Mouse (Mus musculus) hindbrain, embryonic 16.5 days (tissue): ENCODE data around the gene Plcg1. TPM values are rescaled to one million over a fixed set of nuclear protein-coding genes. Genes with fewer than 3 reads are reported as not detected.

Experiments used
- ATAC-seq: fragments of 200-750 bp; cut with Nextera tagmentation; 2 replicates; pipeline ENCODE4 v1.8.0; 2017; ENCODE audit warnings: moderate TSS enrichment, moderate library complexity
- H3K27ac ChIP-seq: fragments of 300-500 bp; sonication (generic); 2 replicates; pipeline ENCODE4 v1.5.1; 2014; ENCODE audit warnings: low read depth, mild to moderate bottlenecking, control low read depth, low read length, moderate library complexity
- H3K27me3 ChIP-seq: fragments of 300-500 bp; sonication (generic); replicated peaks from 2 replicates; pipeline ENCODE4 v1.6.1; 2014; ENCODE audit warnings: low read length; ENCODE audit not compliant: control insufficient read depth, insufficient read depth
- H3K36me3 ChIP-seq: fragments of 300-500 bp; sonication (generic); 2 replicates; pipeline ENCODE4 v1.6.1; 2014; ENCODE audit warnings: mild to moderate bottlenecking, low read length, moderate library complexity, mixed read lengths; ENCODE audit not compliant: control insufficient read depth, insufficient read depth
- H3K4me1 ChIP-seq: fragments of 300-500 bp; sonication (generic); 2 replicates; pipeline ENCODE4 v1.6.1; 2014; ENCODE audit warnings: low read depth, low read length; ENCODE audit not compliant: control insufficient read depth, insufficient read depth
- H3K4me2 ChIP-seq: fragments of 300-500 bp; sonication (generic); 2 replicates; pipeline ENCODE4 v1.6.1; 2014; ENCODE audit warnings: mild to moderate bottlenecking, low read length, control low read depth, moderate library complexity
- H3K4me3 ChIP-seq: fragments of 300-500 bp; sonication (generic); 2 replicates; pipeline ENCODE4 v1.5.1; 2014; ENCODE audit warnings: mild to moderate bottlenecking, low read length, control low read depth, moderate library complexity
- H3K9ac ChIP-seq: fragments of 300-500 bp; sonication (generic); 2 replicates; pipeline ENCODE4 v1.6.1; 2014; ENCODE audit warnings: low read depth, mild to moderate bottlenecking, control low read depth, low read length, moderate library complexity
- H3K9me3 ChIP-seq: fragments of 300-500 bp; sonication (generic); 2 replicates; pipeline ENCODE4 v1.6.1; 2014; ENCODE audit warnings: mild to moderate bottlenecking, low read length, moderate library complexity; ENCODE audit not compliant: control insufficient read depth
- WGBS: fragments of 180-500 bp; shearing (Covaris S2); extraction: QIAGEN DNeasy Blood & Tissue Kit; methylation state at CpG from one replicate; pipeline ENCODE4 v1.1.7; 2014; 5-methylcytosine and 5-hydroxymethylcytosine counted together
- polyA plus RNA-seq: library from polyadenylated mRNA; unstranded; fragments of >200 nt; fragmentation: Nextera tagmentation; extraction: Ambion mirVana; gene quantifications from 2 replicates; pipeline ENCODE4 v1.2.1, GENCODE M21; 2015

Gene Plcg1
- polyA plus RNA-seq, 1 experiment from 2014 or later: 41.5 TPM

DNA sequence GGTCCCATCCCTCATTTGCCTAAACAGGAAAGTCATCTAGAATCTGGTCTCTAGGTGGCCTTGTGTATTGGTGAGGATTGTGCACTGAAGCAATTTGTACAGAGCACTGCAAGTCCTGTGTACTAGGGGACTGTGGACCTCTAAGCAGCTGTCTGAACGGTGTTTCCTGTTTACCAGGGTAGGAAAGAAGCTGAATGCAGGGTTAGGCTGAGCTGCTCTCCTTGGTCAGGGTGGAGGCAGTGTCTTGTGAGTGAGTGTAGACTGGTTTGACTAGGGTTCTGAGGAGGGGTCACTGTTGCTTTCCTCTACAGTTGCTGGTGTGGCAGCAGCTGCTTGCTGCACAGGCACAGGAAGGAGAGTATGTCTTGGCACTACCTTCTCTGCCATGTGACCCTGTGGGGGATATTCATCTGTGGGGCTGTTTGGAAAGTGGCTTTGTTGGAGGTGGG is 11.1 kb downstream of the Plcg1 start:
- Histone ChIP-seq H3K9me3 (no peaks in the 10 kb centered on the region), H3K9ac (no peak overlapping the region), H3K27me3 (no peaks in the 10 kb centered on the region), H3K36me3 (no peaks in the 10 kb centered on the region), H3K4me2 (no peak overlapping the region), H3K4me1 (peaks cover 36% of the 10 kb centered on the region), H3K27ac (no peak overlapping the region), H3K4me3 (no peak overlapping the region)
- no peak for ATAC-seq
- WGBS: 61% methylated on average over 1 of the region's 1 CpGs

DNA sequence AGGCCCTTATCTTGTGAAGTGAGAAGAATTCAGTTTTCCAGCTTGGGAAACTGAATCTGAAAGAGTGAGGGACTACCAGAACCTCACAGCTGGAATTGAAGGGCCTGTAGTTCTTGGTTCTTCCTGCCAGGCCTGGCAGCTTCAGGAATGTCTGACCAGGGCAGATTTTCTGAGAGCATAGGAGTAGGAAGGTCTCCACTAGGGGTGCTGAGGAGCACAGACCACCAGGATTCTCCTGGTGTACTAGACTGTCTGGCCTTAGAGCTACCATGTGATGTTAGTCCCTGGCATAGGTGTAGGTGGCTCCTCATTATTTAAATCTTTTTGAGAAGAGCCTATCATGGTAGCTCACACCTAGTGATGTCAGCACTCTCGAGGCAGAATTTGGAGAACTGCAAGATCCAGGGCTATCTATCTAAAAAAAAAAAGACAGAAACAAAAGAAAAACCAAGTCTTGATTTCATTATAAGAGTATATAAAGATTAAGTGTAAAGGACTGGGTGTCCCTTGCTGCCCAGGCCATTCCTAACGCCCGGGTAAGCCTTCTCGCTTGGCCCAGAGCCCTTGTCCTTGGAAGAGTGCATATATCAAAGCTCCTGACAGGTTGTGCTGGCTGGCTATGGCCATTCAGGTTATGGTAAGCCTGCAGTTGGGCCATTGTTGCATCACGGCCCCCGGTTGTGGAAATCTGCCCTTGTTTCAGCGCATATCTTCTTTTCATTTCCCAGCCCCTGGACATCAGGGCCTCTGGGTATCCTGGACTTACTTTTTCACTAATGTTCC is 13.1 kb downstream of the Plcg1 start:
- WGBS: 82% methylated on average over 7 of the region's 7 CpGs
- ATAC-seq: no peak
- Histone ChIP-seq H3K9ac (no peak overlapping the region), H3K9me3 (no peaks in the 10 kb centered on the region), H3K27ac (no peak overlapping the region), H3K4me2 (no peak overlapping the region), H3K27me3 (no peaks in the 10 kb centered on the region), H3K36me3 (peaks cover 11% of the 10 kb centered on the region), H3K4me1 (peaks cover 29% of the 10 kb centered on the region), H3K4me3 (no peak overlapping the region)

DNA sequence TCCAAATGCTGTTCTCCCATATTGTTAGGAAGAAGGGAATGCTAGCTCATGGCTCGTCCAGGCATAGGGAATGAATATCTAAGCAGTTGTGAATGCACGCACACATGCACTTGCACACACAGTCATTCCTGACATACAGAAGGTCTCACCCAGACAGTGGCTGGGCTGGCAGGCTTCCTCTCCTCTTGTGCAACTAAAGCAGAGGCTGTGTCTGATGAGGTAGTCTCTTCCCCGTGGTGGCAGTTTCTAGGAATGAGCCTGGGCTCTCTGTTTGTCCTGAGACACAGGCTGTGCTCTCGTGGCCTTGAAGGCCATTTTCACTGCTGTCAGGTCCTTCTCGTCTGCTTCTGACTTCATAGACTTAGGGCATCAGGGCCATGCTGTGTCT is 13.7 kb downstream of the Plcg1 start:
- Histone ChIP-seq H3K36me3 (peaks cover 15% of the 10 kb centered on the region), H3K4me1 (peaks cover 23% of the 10 kb centered on the region), H3K27me3 (no peaks in the 10 kb centered on the region), H3K4me3 (no peak overlapping the region), H3K27ac (no peak overlapping the region), H3K9ac (no peak overlapping the region), H3K4me2 (no peak overlapping the region), H3K9me3 (no peaks in the 10 kb centered on the region)
- no peak for ATAC-seq
- 87% methylated on average over 5 of the region's 5 CpGs for WGBS

DNA sequence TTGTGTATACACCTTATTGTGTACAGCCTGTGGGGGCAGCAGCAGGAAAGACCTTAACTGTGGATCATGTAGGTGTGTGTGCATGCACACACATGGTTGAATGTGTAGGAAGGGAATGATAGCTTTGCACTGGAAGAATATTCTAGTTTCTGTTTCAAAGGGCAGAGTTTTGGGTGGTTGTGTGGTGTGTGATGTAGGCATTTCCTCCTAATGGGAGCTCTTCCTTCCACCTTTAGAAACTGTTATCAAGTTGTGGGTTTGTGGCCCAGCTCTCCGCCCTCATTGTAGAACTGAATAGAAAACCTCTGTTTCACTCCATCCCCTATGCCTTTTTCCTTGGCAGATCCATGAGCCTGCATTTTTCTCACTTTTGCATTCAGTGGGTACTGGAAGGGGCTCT is 14.4 kb downstream of the Plcg1 start:
- Histone ChIP-seq H3K27ac (no peak overlapping the region), H3K4me1 (peaks cover 18% of the 10 kb centered on the region), H3K36me3 (peaks cover 16% of the 10 kb centered on the region), H3K9me3 (no peaks in the 10 kb centered on the region), H3K9ac (no peak overlapping the region), H3K27me3 (no peaks in the 10 kb centered on the region), H3K4me3 (no peak overlapping the region), H3K4me2 (no peak overlapping the region)
- ATAC-seq: no peak
- WGBS: 100% methylated on average over 1 of the region's 1 CpGs

DNA sequence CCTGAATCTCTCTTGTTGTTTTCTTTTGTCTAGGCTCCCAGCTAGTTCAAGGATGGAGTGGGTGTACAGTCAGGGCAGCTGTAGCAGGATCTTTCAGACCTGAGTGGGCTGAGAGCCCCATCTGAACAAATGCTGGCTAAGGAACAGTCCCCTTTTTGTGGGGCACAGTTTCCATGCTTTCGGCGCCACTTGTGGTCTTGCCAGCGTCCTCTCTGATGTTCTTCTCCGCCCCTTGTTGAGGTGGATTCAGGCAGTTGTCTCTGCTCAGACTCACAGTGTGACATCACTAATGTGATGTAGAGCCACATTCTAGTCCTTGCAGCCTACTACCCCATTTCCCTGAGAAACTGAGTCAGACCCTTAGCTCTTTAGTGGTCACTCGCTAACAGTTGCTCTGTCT is 15.5 kb downstream of the Plcg1 start:
- Histone ChIP-seq H3K36me3 (peaks cover 22% of the 10 kb centered on the region), H3K4me1 (peaks cover 8% of the 10 kb centered on the region), H3K27ac (no peak overlapping the region), H3K27me3 (no peaks in the 10 kb centered on the region), H3K9me3 (no peaks in the 10 kb centered on the region), H3K9ac (no peak overlapping the region), H3K4me3 (no peak overlapping the region), H3K4me2 (no peak overlapping the region)
- no peak for ATAC-seq
- 94% methylated on average over 5 of the region's 5 CpGs for WGBS

DNA sequence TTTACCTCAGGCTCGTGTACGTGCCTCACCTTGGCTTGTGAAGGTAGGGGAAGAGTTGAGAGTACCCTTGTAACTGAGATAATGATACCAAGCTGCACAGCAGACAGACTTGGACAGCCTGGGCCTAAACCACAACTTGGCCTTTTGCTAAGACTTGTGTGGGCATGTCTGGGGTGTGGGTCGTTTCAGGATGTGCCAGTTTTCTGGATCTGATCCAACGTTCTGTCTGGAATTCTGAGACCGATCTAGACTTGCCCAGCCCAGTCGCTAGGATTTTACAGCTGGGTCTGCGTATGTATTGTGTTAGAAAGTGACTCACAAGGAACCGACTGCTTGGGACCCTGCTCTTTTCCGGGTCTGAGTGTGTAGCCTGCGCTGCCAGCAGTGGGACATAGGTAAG is 16.0 kb downstream of the Plcg1 start:
- Histone ChIP-seq H3K4me1 (peaks cover 3% of the 10 kb centered on the region), H3K9ac (no peak overlapping the region), H3K4me2 (no peak overlapping the region), H3K27ac (no peak overlapping the region), H3K27me3 (no peaks in the 10 kb centered on the region), H3K4me3 (no peak overlapping the region), H3K36me3 (peaks cover 26% of the 10 kb centered on the region), H3K9me3 (no peaks in the 10 kb centered on the region)
- no peak for ATAC-seq
- WGBS: 88% methylated on average over 10 of the region's 10 CpGs

DNA sequence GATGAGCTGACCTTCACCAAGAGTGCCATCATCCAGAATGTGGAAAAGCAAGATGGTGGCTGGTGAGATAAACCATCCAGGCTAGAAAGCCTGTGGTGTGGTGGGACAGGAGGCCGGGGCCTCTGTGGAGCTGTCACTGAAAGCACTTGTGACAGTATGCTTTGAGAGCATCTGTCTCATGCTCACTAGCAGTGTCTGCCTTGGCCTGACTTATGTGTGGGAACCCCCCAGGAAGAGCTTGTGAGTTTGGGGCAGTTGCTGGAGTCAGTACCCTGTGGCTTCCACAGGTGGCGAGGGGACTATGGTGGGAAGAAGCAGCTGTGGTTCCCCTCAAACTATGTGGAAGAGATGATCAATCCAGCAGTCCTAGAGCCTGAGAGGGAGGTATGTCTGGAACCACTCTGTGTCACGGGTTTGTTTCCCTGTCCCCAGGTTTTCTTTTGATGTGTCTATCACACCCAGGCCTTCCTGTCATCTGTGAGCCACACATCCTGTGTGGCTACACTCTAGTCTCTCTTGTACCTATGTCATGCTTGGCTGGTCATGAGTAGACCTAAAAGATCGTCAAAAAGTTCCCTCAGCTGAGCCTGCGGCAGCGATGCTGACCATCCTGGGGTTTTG is 25.6 kb downstream of the Plcg1 start:
- Histone ChIP-seq H3K9ac (no peak overlapping the region), H3K4me1 (no peaks in the 10 kb centered on the region), H3K4me2 (no peak overlapping the region), H3K27me3 (no peaks in the 10 kb centered on the region), H3K36me3 (peaks cover 84% of the 10 kb centered on the region), H3K9me3 (no peaks in the 10 kb centered on the region), H3K4me3 (no peak overlapping the region), H3K27ac (no peak overlapping the region; the same call in 1 of the 2 replicates)
- 91% methylated on average over 6 of the region's 6 CpGs for WGBS
- no peak for ATAC-seq

DNA sequence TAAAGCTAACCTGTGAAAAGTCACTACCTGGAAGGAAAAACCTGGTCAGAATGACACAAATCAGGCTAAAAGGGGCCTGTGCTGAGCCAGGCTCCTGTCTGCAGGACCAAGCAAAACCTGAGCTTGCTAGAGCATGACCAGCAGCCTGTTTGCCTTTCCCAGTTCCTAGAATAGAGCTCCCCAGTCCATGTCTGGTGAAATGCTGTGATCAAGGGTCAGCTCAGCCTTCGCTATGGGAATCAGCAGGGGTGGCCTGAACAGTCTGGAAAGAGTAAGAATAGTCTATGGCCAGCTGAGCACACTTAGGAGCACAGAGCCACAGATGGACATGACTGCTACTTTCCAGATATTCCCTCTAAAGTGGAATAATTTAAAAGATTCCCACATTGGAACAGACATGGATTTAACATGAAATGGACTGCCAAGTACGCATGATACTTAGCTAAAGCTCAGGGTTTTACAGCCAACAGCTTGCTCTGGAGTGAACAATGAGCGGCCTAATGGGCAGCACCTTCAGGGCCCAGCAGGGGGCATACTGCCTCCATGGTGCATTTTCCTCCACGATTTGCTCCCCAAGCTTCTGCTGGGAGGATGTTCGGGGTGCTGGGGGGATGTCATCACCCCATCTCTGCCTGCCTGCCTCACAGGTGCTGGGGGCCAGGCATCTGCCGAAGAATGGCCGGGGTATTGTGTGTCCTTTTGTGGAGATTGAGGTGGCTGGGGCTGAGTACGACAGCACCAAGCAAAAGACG is 29.5 kb downstream of the Plcg1 start:
- no peak overlapping the region for H3K27ac ChIP-seq
- H3K4me2 ChIP-seq: no peak overlapping the region
- no peaks in the 10 kb centered on the region; the same call in 1 of the 2 replicates for H3K4me1 ChIP-seq
- 83% methylated on average over 9 of the region's 9 CpGs for WGBS
- no peak overlapping the region for H3K9ac ChIP-seq
- H3K9me3 ChIP-seq: no peaks in the 10 kb centered on the region
- no peak for ATAC-seq
- H3K27me3 ChIP-seq: no peaks in the 10 kb centered on the region
- peaks cover 66% of the 10 kb centered on the region for H3K36me3 ChIP-seq
- no peak overlapping the region for H3K4me3 ChIP-seq

DNA sequence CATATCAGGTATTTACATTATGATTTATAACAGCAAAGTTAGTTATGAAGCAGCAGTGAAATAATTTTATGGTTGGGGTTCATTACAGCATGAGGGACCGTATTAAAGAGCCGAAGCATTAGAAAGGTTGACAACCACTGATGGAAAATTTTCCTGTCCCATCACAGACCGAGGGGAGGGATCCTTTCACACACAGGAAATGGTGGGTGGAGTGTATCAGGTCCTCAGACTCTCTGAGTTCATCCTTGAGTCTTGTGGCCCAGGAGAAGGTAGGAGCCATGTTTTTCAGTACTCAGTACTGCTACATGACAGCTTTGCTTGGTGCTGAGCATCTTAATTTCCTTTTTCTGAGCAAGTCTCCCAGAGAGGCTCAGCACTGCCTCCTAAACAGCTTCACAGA is 32.7 kb downstream of the Plcg1 start:
- WGBS: 94% methylated on average over 3 of the region's 3 CpGs

More for the DNA sequence above, 32.7 kb downstream of the Plcg1 start:
- Histone ChIP-seq H3K9me3 (no peaks in the 10 kb centered on the region), H3K9ac (no peak overlapping the region), H3K4me1 (no peaks in the 10 kb centered on the region; the same call in 1 of the 2 replicates), H3K36me3 (peaks cover 43% of the 10 kb centered on the region), H3K27me3 (no peaks in the 10 kb centered on the region), H3K4me2 (no peak overlapping the region), H3K27ac (no peak overlapping the region), H3K4me3 (no peak overlapping the region)
- no peak for ATAC-seq
